Mouse (Mus musculus) embryonic facial prominence, embryonic 10.5 days (tissue): ENCODE data around the gene Rims4. TPM values are rescaled to one million over a fixed set of nuclear protein-coding genes. Genes with fewer than 3 reads are reported as not detected.

Experiments used
- polyA plus RNA-seq: library from polyadenylated mRNA; unstranded; fragments of >200 nt; fragmentation: Nextera tagmentation; extraction: Ambion mirVana; gene quantifications from 2 replicates; pipeline ENCODE4 v1.2.1, GENCODE M21; 2016

Rims4 gene
- polyA plus RNA-seq, 1 experiment from 2014 or later: 0.65 TPM

Other genes with a start within 250 kb of the Rims4 start
- 9.7 and 11.1 TPM in 2 replicates for gene Ada, start 168.4 kb downstream of the Rims4 start, polyA plus RNA-seq
- gene Ccn5, start 97.8 kb downstream of the Rims4 start, polyA plus RNA-seq: 0.09 and 0.25 TPM in 2 replicates
- not detected in 2 replicates for gene Kcnk15, start 65.0 kb downstream of the Rims4 start, polyA plus RNA-seq
- 326 and 327 TPM in 2 replicates for gene Ywhab, start 76.3 kb upstream of the Rims4 start, polyA plus RNA-seq
- gene Pabpc1l, start 106.8 kb upstream of the Rims4 start, polyA plus RNA-seq: 1.6 and 1.9 TPM in 2 replicates
- gene Stk4, start 151.6 kb upstream of the Rims4 start, polyA plus RNA-seq: 33.1 and 34.8 TPM in 2 replicates
- gene Tomm34, start 152.5 kb upstream of the Rims4 start, polyA plus RNA-seq: 68.1 and 71.9 TPM in 2 replicates